Mouse (Mus musculus) regulatory T cell (primary cell): ENCODE measurements around the gene Trim27.

ENCODE experiments used
- in situ Hi-C: fragments of 300-600 bp; cut with MboI, MseI; formaldehyde crosslinking; loops from one replicate; pipeline ENCODE4 v1.15.1; 2025; ENCODE audit warnings: high pct_unique_total_duplicates

The Trim27 gene

DNA sequence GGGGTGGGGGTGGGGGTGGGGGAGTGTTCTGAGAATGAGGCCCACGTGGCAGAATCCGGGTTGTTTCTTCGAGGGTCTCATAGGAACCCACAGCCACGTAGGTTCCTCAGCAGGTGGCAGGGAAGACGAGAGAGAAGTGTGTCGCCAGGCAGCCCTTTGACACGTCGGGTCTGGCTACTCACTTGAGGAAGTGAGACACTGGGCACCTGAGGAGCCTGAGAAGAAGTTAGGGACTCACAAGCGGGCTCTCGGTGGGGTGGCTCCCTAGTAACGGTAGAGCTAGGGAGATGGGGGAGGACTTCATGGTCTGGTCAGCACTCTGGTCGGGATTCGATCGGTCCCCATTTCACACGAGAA lies at the start of gene Trim27:
Gene Trim27, plus strand, starts transcription at position 79 of the 357 bp plus-strand sequence.
- in situ Hi-C loops: loop anchor here (5.0 to 10.0 kb wide), 2 partner anchors 98 to 845 kb away; no protein-coding TSS in a partner anchor

DNA sequence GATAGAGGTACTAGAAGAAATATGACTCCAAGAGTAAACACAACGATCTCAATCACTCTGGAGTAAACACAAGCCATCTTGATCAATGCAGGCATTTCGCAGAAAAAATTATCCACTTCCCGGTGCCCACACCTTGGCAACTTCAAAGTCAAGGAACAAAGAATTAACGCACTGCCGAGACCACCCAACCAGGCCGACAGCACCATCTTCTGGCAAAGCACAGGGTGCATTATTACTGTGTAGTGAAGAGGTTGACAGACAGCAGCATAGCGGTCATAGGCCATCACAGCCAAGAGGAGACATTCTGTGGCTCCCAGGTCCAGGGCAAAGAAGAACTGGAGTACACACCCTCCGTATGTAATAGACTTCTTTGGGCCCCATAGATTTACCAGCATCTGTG lies 36.8 kb upstream of the Trim27 start:
- in situ Hi-C loops: no loop called here

DNA sequence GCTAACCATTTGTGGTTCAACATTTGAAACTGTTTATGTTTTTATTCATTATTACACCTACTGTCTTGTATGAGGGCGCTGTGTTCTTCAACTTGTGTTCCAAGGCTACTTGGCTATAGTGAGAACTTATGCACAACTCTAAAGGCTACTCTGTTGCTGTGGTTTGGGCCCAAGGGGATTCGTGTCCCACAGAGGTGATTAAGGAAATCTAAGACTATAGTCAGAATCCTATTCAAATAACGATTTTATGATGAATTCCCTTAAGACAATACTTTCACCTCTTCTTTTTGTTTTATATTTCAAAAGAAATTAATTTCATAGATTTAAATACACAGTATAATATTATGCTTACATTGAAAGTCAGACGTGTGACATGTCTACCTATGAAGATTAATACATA lies 33.5 kb upstream of the Trim27 start, which contains the start of gene Olfr1368:
Gene Olfr1368, minus strand, starts transcription at position 101 of the 400 bp plus-strand sequence.
- in situ Hi-C loops: no loop called here

DNA sequence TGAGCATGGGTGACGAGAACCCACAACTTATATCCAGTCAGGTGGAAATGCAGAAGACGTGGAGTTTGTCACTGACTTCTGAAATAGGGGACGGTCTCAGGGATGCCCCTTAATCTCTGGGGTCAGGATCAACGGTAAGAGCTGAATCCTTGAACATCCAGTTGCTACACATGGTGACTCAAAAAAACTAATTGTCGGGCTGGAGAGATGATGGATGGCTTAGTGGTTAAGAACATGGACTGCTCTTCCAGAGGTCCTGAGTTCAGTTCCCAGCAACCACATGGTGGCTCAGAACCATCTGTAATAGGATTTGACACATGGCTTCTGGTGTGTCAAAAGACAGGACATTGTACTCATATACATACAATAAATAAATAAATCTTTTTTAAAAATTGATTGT lies 23.4 kb upstream of the Trim27 start:
- in situ Hi-C loops: loop anchor here (10.0 kb wide), 1 partner anchor 841 kb away; no protein-coding TSS in a partner anchor

DNA sequence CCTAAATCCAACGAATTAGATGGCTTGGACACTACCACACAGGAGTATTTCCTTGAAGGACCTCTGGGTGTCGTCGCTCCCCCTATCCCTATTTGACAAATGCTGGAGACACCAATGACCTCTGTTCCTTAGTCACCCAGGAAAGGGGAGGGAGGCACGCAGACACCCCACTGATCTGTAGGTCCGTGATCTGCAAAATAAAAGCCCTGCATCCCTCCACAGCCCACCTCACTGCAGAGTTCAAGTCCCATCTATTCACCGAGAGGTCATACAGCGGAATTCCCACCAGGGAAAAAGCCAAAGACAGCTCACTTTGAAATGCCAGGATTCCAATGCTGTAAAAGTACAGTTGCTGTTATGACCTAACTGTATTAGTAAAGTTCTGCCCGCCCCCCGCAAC lies 21.2 kb upstream of the Trim27 start:
- in situ Hi-C loops: loop anchor here (10.0 kb wide), 1 partner anchor 843 kb away; no protein-coding TSS in a partner anchor

DNA sequence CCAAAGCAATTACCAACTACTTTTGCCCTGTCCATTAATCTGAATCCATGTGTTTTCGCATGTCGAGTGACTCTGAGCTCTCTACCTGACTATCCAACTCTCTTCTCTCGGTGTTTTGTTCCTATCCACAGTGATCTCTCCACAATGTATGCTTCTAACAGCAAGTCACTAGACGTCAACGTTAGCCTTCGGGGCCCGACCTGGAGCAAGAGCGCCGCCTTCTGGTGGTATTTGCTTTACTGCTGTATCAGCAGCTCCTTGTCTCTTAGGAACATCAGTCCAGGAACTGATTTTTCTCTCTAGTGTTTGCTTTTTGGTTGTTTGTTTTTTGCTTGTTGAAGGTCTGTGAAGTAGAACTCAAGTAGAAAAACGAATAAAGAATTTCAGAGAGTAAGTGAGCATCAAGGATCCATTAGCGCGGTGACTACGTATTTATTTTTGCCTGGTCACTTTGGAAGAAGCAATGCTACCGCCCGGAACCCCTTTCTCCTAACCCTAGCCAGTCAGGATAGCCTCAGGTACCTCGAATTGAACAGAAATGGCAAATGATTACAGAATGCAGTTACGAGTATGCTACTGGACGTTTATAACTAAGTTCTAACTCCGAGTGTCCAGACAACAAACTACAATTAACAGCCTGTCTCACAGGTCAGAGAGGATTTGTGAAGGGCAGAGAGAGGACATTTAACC lies 20.3 kb upstream of the Trim27 start:
- in situ Hi-C loops: loop anchor here (10.0 kb wide), 1 partner anchor 844 kb away; no protein-coding TSS in a partner anchor

DNA sequence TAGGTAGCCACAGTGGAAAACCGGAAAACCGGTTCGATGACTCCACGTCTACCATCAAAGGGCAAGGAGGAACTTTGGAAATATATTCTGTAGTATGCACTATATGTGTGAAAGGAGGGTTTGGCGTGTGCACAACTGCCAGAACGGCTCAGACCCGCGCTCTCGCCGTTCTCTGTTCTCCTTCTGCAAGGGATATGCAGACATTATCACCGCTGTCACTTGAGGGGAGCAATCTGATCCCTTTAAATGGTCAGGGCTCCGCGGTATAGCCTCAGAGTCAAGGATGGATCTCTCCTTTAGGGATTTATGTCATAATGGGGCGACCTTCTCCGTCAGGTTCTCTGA lies 19.8 kb upstream of the Trim27 start:
- in situ Hi-C loops: loop anchor here (10.0 kb wide), 1 partner anchor 845 kb away; no protein-coding TSS in a partner anchor

DNA sequence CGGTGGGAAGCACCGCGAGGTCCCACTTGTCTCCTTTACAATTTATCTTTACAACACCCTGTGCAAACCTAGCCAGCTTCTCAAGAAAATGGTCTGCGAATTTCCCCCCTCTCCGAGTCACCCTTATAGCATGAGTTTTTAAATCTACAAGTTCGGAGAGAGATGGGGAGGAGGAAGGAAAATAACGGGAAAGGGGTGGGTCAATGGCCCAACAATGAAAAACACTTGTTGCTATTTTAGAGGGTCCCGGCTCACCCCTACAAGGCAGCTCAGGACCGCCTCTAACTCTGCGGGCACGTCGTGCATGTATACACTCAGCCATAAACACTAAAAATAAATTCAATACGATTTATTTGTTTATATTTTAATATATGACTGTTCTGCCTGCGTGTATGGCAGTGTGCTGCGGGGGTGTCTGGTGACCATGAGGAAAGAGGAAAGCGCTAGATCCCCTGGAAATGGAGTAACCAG lies 19.2 kb upstream of the Trim27 start:
- in situ Hi-C loops: loop anchor here (5.0 to 10.0 kb wide), 3 partner anchors 167 to 755 kb away; partner anchors contain the start of genes Hist1h2ai, Hist1h2bl and Hist1h3h

DNA sequence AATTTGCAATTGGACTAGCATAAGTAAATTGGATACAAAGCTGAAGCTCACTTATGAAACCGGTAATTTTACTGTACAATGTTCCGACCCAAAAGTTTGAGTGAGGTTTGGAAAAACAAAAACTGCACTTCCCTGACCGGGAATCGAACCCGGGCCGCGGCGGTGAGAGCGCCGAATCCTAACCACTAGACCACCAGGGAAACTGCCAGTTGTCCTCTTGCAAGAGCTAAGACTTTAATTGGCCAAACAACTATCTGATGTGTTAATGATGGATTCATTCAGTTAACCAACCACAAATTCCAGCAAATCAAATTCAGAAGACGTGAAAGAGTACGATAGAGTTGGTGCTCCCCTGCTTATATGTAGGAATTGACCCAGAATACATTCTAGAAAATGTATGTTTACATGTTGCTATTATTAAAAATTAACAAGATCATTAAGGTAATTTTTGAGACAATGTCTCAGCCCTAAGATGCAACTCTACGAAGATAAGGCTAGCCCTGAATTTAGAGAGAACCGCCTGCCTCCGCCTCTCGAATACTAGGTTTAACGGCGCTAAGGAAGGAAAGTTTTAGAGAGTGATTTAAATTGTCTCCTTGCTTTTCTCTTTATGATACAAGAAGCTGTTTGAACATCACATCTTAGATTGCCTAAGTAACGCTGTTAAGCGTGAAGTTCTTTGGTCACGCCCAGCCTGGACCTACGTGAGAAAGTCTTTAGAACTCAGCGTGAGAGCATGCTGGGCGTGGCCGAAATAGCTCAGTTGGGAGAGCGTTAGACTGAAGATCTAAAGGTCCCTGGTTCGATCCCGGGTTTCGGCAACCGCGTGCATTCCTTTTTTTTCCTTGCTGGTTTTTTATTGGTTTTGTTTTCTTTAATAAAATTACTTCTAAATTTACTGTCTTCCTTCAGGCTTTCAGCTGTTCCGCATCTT lies 18.3 kb upstream of the Trim27 start:
- in situ Hi-C loops: loop anchor here (5.0 to 10.0 kb wide), 3 partner anchors 166 to 754 kb away; partner anchors contain the start of genes Hist1h2ai, Hist1h2bl and Hist1h3h

DNA sequence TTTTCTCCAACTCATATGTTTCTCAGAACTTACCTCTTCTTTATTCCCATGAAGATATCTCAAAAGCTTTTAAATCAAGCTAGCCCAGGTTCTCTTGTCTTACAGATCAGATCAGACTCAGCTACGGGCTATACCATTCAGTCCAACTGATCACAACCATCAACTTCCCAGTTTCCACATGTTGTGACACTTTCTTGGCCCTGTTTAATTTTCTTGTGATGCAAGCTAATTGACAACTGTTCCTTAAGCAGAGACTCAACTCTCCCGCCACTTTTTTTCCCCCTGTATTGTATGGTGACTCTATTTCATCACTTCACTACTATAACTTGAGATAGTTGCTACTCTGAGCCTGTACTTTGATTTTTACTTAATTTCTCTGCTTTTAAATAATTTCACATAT lies 17.7 kb upstream of the Trim27 start:
- in situ Hi-C loops: loop anchor here (5.0 to 10.0 kb wide), 3 partner anchors 166 to 753 kb away; partner anchors contain the start of genes Hist1h2ai, Hist1h2bl and Hist1h3h

DNA sequence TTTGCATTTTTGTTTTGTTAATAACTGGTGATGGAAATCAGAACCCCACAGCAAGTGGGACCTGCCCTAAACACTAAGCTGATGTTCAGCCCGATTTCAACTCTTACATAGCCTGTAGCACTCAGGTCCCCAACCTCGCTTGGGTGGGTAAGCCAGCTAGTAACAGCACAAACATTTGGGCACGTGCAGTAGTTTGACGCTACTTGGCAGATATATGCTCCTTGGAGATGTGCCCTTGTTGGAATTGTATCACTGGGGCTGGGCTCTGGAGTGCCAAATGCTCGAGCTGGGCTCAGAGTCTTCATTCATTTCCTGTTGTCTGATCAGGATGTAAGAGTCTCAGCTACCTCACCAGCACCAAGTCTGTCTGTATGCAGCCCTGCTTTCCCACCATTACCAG lies 16.7 kb upstream of the Trim27 start:
- in situ Hi-C loops: loop anchor here (5.0 to 10.0 kb wide), 3 partner anchors 165 to 752 kb away; partner anchors contain the start of genes Hist1h2ai, Hist1h2bl and Hist1h3h

DNA sequence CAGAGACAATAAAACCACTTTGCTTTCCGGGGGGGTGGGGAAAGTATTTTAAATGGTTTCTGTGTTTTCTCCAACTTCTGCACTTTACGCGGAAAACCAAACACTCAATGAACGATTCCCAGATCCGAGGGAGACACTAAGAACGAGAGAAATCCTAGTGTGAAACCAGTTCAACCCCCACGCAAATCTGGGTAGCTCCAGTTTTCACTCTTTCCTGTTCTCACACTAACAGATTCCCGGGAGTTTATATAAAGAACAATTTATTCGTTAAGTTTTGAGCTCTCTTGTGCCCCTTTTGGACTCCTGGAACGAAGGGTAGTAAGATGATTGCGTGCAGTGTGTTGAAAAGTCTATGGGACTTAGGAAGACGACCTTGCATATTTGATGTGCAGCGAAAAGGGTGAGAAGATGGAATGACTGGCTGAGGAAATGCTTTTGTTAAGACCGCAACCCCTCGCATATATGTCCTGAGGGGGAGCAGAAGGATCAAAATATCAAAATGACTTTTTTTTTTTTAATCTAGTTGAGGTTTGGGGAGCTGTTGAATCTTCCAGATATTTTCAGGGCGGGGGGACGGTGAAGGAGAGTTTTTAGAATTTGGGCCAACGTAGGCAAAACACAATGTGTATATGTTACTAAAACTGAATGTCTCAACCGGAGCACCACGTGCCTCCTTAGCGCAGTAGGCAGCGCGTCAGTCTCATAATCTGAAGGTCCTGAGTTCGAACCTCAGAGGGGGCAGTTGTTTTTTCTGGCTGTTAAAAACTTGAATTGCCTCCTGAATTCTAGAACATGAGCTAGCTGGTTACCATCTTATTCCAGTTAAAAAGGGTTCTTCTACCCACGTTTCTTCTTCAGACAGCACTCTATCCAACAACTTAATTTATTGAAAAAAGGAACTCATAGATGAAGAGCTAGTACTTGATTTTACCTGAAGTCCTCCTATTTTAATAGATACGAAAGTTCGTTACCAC lies 12.0 kb upstream of the Trim27 start:
- in situ Hi-C loops: loop anchor here (10.0 kb wide), 2 partner anchors 548 to 748 kb away; partner anchors contain the start of genes Hist1h2ai, Hist1h2bl and Hist1h3h

DNA sequence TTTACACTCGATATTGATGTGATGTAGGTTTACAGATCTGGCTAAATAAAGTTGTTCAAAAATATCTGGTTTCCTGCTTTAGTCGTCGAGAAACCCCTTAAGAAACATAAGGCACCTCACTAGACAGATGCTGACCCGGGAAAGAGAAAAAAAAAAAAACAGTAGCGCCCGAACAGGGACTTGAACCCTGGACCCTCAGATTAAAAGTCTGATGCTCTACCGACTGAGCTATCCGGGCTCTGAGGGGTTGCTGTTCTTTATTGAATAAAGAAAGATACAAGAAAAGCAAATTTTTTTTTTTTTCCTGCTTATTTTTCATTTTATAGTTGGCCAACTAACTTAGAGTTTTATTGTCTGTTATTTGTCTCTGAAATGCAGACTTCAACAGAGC lies 11.3 kb upstream of the Trim27 start:
- in situ Hi-C loops: loop anchor here (10.0 kb wide), 2 partner anchors 547 to 747 kb away; partner anchors contain the start of genes Hist1h2ai, Hist1h2bl and Hist1h3h

DNA sequence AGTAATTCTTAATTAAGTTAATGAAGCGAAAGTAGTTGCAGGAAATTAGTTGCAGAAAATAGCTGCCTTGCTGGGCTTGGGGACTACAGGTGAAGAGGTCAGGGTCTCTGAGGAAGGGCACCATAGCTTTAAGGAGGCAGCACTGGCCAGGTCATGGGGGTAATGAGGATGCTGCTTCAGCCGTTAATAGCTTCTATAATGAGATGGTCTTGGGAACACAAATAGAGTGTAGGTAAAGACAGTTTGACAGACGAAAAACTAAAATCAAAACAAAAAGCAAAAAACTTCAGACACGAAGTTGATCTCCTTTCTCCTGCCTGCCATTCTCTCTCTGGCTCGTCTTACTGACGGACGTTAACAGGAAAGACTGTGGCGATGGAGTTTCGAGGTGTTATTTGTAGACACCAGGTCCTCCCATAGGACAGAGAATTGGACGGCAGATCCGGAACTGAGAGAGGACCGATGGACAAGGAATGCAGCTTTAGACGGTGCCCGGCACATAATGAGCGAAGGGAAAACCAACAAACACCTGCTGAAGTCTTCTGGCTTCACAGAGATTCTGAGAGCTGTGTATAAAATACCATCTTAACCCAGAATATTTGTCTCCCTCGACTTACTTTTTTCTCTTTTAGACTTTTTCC lies 10.8 kb upstream of the Trim27 start:
- in situ Hi-C loops: loop anchor here (10.0 kb wide), 2 partner anchors 546 to 746 kb away; partner anchors contain the start of genes Hist1h2ai, Hist1h2bl and Hist1h3h

DNA sequence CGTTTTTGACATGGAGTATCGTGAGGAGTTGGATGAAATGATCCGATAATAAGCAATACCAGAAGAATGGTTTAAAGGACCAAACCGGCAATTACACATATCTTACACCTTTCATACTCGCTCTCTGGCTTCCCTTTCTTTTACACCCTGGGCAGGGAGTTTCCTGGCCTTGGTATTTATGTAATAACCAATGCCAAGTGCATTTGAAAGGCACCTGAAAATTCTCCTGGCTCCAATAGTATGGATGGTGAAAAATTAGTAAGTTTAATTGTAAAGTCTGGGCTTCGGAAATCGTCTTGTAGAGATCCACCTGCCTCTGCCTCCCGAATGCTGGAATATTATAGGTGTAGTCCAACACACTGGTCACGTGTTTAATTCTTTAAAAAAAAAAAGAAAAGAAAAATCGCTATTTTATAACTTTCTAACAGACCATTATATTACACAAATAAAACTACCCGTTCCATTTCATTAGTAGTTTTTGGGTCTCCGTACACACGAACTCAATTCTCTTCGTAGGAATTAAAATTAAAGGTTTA lies 10.1 kb upstream of the Trim27 start:
- in situ Hi-C loops: loop anchor here (10.0 kb wide), 2 partner anchors 546 to 746 kb away; partner anchors contain the start of genes Hist1h2ai, Hist1h2bl and Hist1h3h

DNA sequence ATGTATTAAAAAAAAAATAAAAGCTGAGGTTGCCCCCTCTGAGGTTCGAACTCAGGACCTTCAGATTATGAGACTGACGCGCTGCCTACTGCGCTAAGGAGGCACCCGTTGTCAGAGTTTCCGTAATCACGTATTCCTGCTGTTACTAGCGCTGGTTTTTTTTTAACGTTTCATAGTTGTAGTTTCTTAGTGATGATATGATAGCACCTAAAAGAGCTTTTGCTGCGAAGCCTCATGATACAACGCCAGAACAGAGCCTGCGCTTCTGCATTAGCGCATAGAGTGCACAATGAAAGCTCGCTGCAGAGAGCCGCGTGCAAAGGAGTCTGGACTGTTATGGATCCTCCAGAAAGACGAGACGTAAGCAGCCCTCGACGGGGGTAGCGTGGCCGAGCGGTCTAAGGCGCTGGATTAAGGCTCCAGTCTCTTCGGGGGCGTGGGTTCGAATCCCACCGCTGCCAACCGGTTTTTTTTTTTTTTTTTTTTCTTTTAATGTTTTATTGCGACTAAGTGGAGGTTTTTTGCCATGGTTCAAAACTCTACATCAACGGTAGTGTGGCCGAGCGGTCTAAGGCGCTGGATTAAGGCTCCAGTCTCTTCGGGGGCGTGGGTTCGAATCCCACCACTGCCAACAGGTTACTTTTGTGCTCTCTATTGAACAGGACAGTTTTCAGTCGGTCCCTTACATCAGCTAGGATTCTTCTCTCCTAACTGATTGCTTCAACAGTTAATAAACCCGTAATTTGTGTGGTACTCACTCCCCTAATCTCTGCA lies 9.4 kb upstream of the Trim27 start:
- in situ Hi-C loops: loop anchor here (5.0 to 10.0 kb wide), 4 partner anchors 62 to 855 kb away; partner anchors contain the start of genes Hist1h2ai, Hist1h2bl and Hist1h3h

DNA sequence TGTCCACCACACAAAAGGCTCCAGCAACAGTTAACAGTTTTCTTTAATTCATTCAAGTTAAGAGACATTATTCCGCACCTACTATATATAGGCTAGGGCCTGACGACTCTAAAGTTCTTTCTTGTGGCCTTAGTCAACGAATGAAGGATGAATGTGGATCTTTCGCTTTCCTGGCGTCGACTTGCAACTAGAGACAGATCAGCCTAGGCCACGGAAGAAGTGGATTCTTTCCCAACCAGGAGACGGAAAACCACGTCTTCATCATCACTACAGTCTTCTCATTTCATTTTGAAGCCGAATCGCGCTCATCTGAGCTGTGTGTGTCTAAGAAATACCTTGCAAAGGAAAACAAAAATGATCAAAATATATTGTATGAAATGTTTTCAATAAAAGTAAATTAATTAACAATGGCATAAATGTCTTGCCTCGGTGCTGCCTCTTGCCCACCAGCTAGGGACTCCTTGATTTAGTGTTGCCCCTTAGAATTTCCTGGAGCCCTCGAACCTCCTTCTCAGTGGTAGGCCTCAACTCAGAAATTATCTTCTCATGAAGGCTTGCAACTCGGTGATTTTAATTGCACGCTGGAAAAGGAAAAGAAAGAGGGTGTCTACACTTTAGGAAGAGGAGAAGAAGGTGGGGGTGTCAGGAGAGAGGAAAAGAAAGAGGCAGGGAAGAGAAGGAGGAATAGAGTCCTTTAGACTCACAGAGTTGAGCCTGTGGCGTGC lies 8.7 kb upstream of the Trim27 start:
- in situ Hi-C loops: loop anchor here (5.0 to 10.0 kb wide), 2 partner anchors 62 to 854 kb away; no protein-coding TSS in a partner anchor

DNA sequence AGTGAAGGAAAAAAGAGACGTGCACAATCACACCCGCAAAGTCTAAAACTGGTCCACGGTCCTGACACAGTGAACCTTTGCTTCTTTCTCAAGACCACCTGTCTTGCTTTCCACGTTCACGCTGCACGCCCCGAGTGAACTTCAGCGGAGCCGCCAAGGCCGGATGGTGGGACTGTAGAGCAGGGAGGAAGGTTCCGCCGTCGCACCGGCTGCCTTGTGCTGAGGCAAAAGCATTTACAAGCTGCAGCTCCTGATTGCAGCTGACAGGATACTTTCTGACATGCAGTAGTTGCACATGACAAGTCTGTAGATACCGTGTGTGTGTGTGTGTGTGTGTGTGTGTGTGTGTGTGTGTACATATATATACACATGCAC lies 8.1 kb upstream of the Trim27 start:
- in situ Hi-C loops: loop anchor here (5.0 to 10.0 kb wide), 2 partner anchors 61 to 854 kb away; no protein-coding TSS in a partner anchor
